17 mouse cellular contexts compared by ENCODE assay signal in genomic region chr1:66192401-66192800, GRCm38 (mm10). TPM values are rescaled to one million over a fixed set of nuclear protein-coding genes. Genes with fewer than 3 reads are reported as not detected.
"Had no signal": no experiment of that assay in that cellular context is flagged by ENCODE, and none has a peak within 500 bp of the region (broad histone marks: within the 10 kb centered on the region; RNA-seq: fewer than 3 reads in every experiment).

No protein-coding gene starts in this region.

- H3K9me3 ChIP-seq: midbrain, embryonic 13.5 days; midbrain, embryonic 15.5 days; neural tube, embryonic 13.5 days; neural tube, embryonic 15.5 days; stomach, embryonic 15.5 days had no signal

- H3K27ac ChIP-seq: midbrain, embryonic 13.5 days; midbrain, embryonic 15.5 days; neural tube, embryonic 13.5 days; neural tube, embryonic 15.5 days; stomach, embryonic 15.5 days; stomach, postnatal 0 days had no signal

- ATAC-seq: midbrain, embryonic 13.5 days; midbrain, embryonic 15.5 days had no signal

- DNase-seq: lung, adult 18-20 months; lung, embryonic 14.5 days; lung, postnatal 10 days; lung, postnatal 4 days; right cerebral cortex, postnatal 14 days; thymus, adult 2 months; thymus, postnatal 25 days; thymus, postnatal 4 days had no signal

- H3K27me3 ChIP-seq: midbrain, embryonic 13.5 days; midbrain, embryonic 15.5 days; neural tube, embryonic 13.5 days; neural tube, embryonic 15.5 days; stomach, embryonic 15.5 days had no signal

- H3K9ac ChIP-seq: lung, embryonic 14.5 days; midbrain, embryonic 13.5 days; midbrain, embryonic 15.5 days; neural tube, embryonic 13.5 days; neural tube, embryonic 15.5 days; stomach, embryonic 15.5 days had no signal

- H3K4me1 ChIP-seq: stomach, embryonic 15.5 days had no signal

- H3K4me3 ChIP-seq: midbrain, embryonic 13.5 days; midbrain, embryonic 15.5 days; myocyte; neural tube, embryonic 13.5 days; neural tube, embryonic 15.5 days; stomach, embryonic 15.5 days had no signal

- H3K4me2 ChIP-seq: lung, embryonic 14.5 days; midbrain, embryonic 11.5 days; midbrain, embryonic 13.5 days; midbrain, embryonic 15.5 days; neural tube, embryonic 13.5 days; neural tube, embryonic 15.5 days; stomach, embryonic 15.5 days had no signal

- H3K36me3 ChIP-seq: midbrain, embryonic 13.5 days; midbrain, embryonic 15.5 days; neural tube, embryonic 13.5 days; neural tube, embryonic 15.5 days; stomach, embryonic 15.5 days had no signal

RNA-seq across cellular contexts. Expression of gene Map2, which starts 17.3 kb away (rescaled TPM):
- total RNA-seq: megakaryocyte-erythroid progenitor cell, adult 5-6 weeks had no signal
